Mouse (Mus musculus): ENCODE results near the gene Mdc1. TPM values are rescaled to one million over a fixed set of nuclear protein-coding genes. Genes with fewer than 3 reads are reported as not detected.
A peak's percentile ranks its signal among the peaks of the same experiment; 100 is the strongest.

Mdc1 gene
- total RNA-seq, 2 experiments from 2014 or later = 3.6 to 4.4 TPM

GRCm38 (mm10) chr17:35812736-35813135, 28.6 kb upstream of the Mdc1 start:
- no peak for DNase-seq
- peak overlapping the region; percentile 84 for H3K27ac ChIP-seq
- no peak for TF ChIP-seq CTCF (IDR thresholded peaks at IDR 0.05)
- intact Hi-C loops (cut with DNase I) = loop anchor here (5.0 kb wide), 1 partner anchor 35 kb away; no protein-coding TSS in a partner anchor
- H3K4me3 ChIP-seq = peak overlapping the region; percentile 34

- H3K4me3 ChIP-seq = peak overlapping the region; percentile 34
- H3K27ac ChIP-seq = peak overlapping the region; percentile 84
- DNase-seq = peak; percentile 94
- intact Hi-C loops (cut with DNase I) = loop anchor here (5.0 kb wide), 1 partner anchor 36 kb away; no protein-coding TSS in a partner anchor
- no peak for TF ChIP-seq CTCF (IDR thresholded peaks at IDR 0.05)
Measured at GRCm38 (mm10) chr17:35813245-35813647, 28.1 kb upstream of the Mdc1 start.

- intact Hi-C loops (cut with DNase I) = loop anchor here (5.0 kb wide), 1 partner anchor 36 kb away; no protein-coding TSS in a partner anchor
- TF ChIP-seq CTCF (IDR thresholded peaks at IDR 0.05) = no peak
- Histone ChIP-seq H3K27ac (peak overlapping the region; percentile 84), H3K4me3 (peak overlapping the region; percentile 24; the same call in 1 of the 2 replicates)
- no peak for DNase-seq
Measured at GRCm38 (mm10) chr17:35813653-35814052, 27.7 kb upstream of the Mdc1 start.

GRCm38 (mm10) chr17:35814678-35815077, 26.6 kb upstream of the Mdc1 start:
- intact Hi-C loops (cut with DNase I) = loop anchor here (5.0 kb wide), 1 partner anchor 37 kb away; no protein-coding TSS in a partner anchor
- peak overlapping the region; percentile 84 for H3K27ac ChIP-seq
- TF ChIP-seq CTCF (IDR thresholded peaks at IDR 0.05) = no peak
- H3K4me3 ChIP-seq = no peak overlapping the region
- DNase-seq = no peak

GRCm38 (mm10) chr17:35815836-35816235, 25.5 kb upstream of the Mdc1 start:
- intact Hi-C loops (cut with DNase I) = no loop called here
- no peak overlapping the region for H3K4me3 ChIP-seq
- no peak for TF ChIP-seq CTCF (IDR thresholded peaks at IDR 0.05)
- peak overlapping the region; percentile 16; the same call in 1 of the 2 replicates for H3K27ac ChIP-seq
- no peak for DNase-seq

GRCm38 (mm10) chr17:35816686-35817085, 24.6 kb upstream of the Mdc1 start:
- Histone ChIP-seq H3K27ac (no peak overlapping the region), H3K4me3 (no peak overlapping the region)
- intact Hi-C loops (cut with DNase I) = no loop called here
- no peak for TF ChIP-seq CTCF (IDR thresholded peaks at IDR 0.05)
- DNase-seq = no peak

GRCm38 (mm10) chr17:35817226-35817625, 24.1 kb upstream of the Mdc1 start:
- no peak for DNase-seq
- no peak overlapping the region for H3K4me3 ChIP-seq
- intact Hi-C loops (cut with DNase I) = no loop called here
- no peak for TF ChIP-seq CTCF (IDR thresholded peaks at IDR 0.05)
- no peak overlapping the region for H3K27ac ChIP-seq

- intact Hi-C loops (cut with DNase I) = loop anchor here (10.0 kb wide), 1 partner anchor 165 kb away; the partner anchor contains the start of gene Prr3
- no peak overlapping the region for H3K4me3 ChIP-seq
- DNase-seq = no peak
- H3K27ac ChIP-seq = no peak overlapping the region
- TF ChIP-seq CTCF (IDR thresholded peaks at IDR 0.05) = no peak
Measured at GRCm38 (mm10) chr17:35820111-35820510, 21.2 kb upstream of the Mdc1 start.

GRCm38 (mm10) chr17:35821439-35822430, 19.6 kb upstream of the Mdc1 start, which contains the start of gene Ier3:
Gene Ier3 (plus strand): TSS chr17:35821684.
- intact Hi-C loops (cut with DNase I) = loop anchor here (2.0 to 10.0 kb wide), 2 partner anchors 83 to 163 kb away; partner anchors contain the start of gene Prr3
- peak within 1 kb of the TSS; percentile 73 for H3K4me3 ChIP-seq
- peak within 1 kb of the TSS; percentile 95 for H3K27ac ChIP-seq
- no peak for TF ChIP-seq CTCF (IDR thresholded peaks at IDR 0.05)
- DNase-seq = peak; percentile 88

- peak overlapping the region; percentile 73 for H3K4me3 ChIP-seq
- no peak for TF ChIP-seq CTCF (IDR thresholded peaks at IDR 0.05)
- DNase-seq = no peak
- peak overlapping the region; percentile 95 for H3K27ac ChIP-seq
- intact Hi-C loops (cut with DNase I) = loop anchor here (2.0 to 10.0 kb wide), 2 partner anchors 84 to 162 kb away; partner anchors contain the start of gene Prr3
Measured at GRCm38 (mm10) chr17:35822564-35822963, 18.8 kb upstream of the Mdc1 start.

- H3K4me3 ChIP-seq = peak within 1 kb of the TSS; percentile 73
- peak within 1 kb of the TSS; percentile 95 for H3K27ac ChIP-seq
- TF ChIP-seq CTCF (IDR thresholded peaks at IDR 0.05) = no peak
- peak; percentile 94 for DNase-seq
- intact Hi-C loops (cut with DNase I) = loop anchor here (2.0 to 10.0 kb wide), 2 partner anchors 84 to 162 kb away; partner anchors contain the start of gene Prr3
Measured at GRCm38 (mm10) chr17:35822964-35823937, 18.1 kb upstream of the Mdc1 start, which contains the start of gene Flot1. Gene Flot1 (plus strand): TSS chr17:35823230.
